Comparison of ENCODE assay signal across 14 mouse cellular contexts in genomic region chr10:58479954-58480490, GRCm38 (mm10).
"Had no signal": no experiment of that assay in that cellular context is flagged by ENCODE, and none has a peak within 500 bp of the region (broad histone marks: within the 10 kb centered on the region; RNA-seq: fewer than 3 reads in every experiment).

No protein-coding gene starts in this region.

- H3K4me2 ChIP-seq: limb, embryonic 13.5 days; midbrain, embryonic 12.5 days; neural tube, embryonic 13.5 days had no signal

- ATAC-seq: midbrain, embryonic 16.5 days had no signal

- H3K27ac ChIP-seq: kidney, postnatal 0 days; limb, embryonic 13.5 days; liver, embryonic 14.5 days; midbrain, embryonic 12.5 days; neural tube, embryonic 13.5 days had no signal

- H3K27me3 ChIP-seq: limb, embryonic 13.5 days; midbrain, embryonic 12.5 days; neural tube, embryonic 13.5 days had no signal

- H3K4me3 ChIP-seq: limb, embryonic 13.5 days; midbrain, embryonic 12.5 days; neural tube, embryonic 13.5 days had no signal

- H3K9me3 ChIP-seq: limb, embryonic 13.5 days; midbrain, embryonic 12.5 days; neural tube, embryonic 13.5 days had no signal

- H3K4me1 ChIP-seq: limb, embryonic 13.5 days; midbrain, embryonic 12.5 days; neural tube, embryonic 13.5 days had no signal

- DNase-seq: kidney, adult 11 months; kidney, adult 9 months; kidney, postnatal 4 days; layer of hippocampus, postnatal 36 days; left cerebral cortex, postnatal 4 days; lung, adult 18-20 months; thymus, adult 2 months; thymus, postnatal 36 days had no signal

- H3K9ac ChIP-seq: limb, embryonic 13.5 days; liver, embryonic 14.5 days; midbrain, embryonic 12.5 days; neural tube, embryonic 13.5 days had no signal
